Mouse (Mus musculus): ENCODE measurements around the gene Cd300ld3. TPM values are rescaled to one million over a fixed set of nuclear protein-coding genes. Genes with fewer than 3 reads are reported as not detected.
"Not testable (repeated sequence)": the region's sequence is repeated elsewhere in the genome, so short reads cannot be mapped to it uniquely, and the experiment has no call there.

The Cd300ld3 gene
- total RNA-seq, 4 experiments from 2014 or later = 1.3 to 2.8 TPM; not detected in 2

DNA sequence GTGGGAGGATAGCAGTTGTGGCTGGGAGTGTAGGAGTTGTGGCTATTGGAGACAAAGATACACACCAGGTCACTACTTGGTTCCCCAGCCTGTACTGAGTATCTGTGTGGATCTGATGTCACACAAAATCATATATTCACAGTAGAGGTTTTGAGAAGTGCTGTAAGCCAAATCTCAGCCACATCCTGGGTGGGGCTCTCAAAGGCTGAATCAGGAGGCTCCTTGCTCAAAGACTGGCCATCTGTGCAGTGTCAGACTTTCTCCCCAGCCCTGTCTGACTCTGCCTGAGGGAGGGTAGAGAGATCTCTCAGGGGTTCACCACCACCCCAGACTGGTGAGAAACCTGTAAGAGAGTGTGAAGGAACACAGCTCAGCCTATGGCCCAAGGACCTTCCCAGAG is 6.3 kb upstream of the Cd300ld3 start:
- no peak for DNase-seq (ENCODE audit: low spot score in 2 of 2)

DNA sequence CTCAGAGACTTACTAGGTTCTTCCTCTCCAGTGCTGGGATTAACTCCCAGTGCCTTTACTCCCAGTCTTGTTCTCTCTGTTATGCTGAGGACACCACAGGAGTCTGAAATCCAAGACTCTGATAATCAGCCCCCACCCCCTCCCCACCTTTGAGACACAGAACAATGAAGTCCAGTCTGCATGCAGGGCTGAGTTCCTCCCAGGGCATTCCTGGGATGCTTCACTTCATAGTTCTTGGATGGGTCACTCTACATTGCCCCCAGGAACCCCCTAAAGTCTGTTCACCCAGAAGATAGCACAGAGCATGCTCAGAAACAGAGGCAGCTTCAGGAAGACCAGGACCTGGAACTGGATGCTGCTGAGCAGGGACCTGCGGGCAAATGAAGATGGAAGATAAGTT is 4.8 kb upstream of the Cd300ld3 start:
- no peak for DNase-seq (ENCODE audit: low spot score in 2 of 2)

DNA sequence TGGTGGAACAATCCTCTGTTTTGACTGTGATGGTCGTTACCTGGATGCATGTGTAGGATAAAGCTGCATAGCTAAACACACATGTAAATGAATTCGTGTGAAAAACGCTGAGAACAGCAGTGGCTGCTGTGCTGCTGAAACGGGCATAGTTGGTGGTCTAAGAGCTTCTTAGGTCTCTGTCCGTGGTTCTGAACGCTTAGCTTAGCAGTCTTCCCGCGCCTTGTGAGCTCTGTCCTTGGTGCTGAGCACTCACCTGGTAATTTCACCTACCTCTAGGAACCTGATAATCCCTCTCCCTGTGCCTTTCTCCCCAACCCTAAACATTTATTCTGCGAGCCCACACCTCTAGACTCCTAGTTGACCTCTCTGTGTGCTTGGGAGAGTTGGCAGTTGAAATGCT is 4.0 kb upstream of the Cd300ld3 start:
- no peak for DNase-seq (ENCODE audit: low spot score in 2 of 2)

DNA sequence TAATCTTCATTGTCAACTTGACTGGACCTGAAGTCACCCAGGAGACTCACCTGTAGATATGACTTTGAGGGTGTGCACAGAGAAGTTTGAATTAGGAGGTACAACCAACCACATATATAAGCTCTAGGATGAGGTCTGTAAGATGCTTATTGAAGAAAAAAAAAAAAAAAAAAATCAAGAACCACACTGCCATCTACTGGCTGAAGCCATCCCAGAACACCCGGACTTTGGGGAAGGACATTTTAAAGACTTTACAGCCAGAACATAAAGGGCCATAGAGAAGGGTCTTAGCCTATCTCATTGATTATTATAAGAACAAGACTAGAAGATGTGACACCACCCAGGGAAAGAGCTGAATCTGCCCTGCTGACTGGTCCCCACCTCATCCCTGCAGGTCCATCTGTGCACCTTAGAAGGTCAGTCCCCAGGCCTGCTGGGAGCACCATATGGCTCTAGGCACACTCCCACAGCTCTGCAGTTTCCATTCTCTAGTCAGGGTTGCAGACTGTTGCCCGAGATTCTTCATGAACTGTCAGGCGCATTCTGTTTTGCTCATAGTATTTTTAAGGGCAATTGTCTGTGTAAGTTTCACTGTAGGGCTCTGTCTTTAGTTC is 1.2 kb upstream of the Cd300ld3 start:
- DNase-seq (ENCODE audit: low spot score in 2 of 2) = no peak

DNA sequence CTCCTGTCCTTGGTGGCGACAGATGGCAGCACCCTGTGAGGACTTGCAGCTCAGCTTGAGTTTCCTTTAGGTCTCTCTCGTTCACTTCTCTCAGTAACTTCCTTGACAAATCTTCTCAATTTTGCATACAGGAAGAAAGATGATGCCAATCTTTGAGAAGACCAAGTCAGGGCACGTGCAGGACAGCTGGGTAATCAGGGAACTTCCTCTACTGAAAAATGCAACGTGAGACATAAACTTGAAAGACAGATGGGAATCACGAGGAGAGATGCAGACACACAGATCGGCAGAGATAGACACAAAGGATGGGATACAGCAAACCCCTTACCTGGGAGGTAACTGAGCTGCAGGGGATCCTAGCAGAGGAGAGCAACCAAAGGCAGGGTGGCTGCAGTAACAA is 10.5 kb downstream of the Cd300ld3 start, which contains the start of gene Cd300ld5:
Gene Cd300ld5 (minus strand): TSS at position 101 of the 400 bp plus-strand sequence.
- DNase-seq (ENCODE audit: low spot score in 2 of 2) = not testable (repeated sequence)

DNA sequence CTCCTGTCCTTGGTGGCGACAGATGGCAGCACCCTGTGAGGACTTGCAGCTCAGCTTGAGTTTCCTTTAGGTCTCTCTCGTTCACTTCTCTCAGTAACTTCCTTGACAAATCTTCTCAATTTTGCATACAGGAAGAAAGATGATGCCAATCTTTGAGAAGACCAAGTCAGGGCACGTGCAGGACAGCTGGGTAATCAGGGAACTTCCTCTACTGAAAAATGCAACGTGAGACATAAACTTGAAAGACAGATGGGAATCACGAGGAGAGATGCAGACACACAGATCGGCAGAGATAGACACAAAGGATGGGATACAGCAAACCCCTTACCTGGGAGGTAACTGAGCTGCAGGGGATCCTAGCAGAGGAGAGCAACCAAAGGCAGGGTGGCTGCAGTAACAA is 21.3 kb downstream of the Cd300ld3 start, which contains the start of gene Cd300ld4:
Gene Cd300ld4 (minus strand): TSS at position 101 of the 400 bp plus-strand sequence.
- DNase-seq (ENCODE audit: low spot score in 2 of 2) = not testable (repeated sequence)

DNA sequence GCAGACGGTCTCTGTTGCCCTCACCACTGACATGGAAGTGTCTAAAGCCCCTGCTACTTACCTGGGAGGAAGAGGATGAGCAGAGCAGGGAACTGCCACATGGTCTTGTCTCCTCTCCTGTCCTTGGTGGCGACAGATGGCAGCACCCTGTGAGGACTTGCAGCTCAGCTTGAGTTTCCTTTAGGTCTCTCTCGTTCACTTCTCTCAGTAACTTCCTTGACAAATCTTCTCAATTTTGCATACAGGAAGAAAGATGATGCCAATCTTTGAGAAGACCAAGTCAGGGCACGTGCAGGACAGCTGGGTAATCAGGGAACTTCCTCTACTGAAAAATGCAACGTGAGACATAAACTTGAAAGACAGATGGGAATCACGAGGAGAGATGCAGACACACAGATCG is 32.1 kb downstream of the Cd300ld3 start, which contains the start of gene Cd300ld2:
Gene Cd300ld2 (minus strand): TSS at position 101 of the 400 bp plus-strand sequence.
- DNase-seq (ENCODE audit: low spot score in 2 of 2) = not testable (repeated sequence)

DNA sequence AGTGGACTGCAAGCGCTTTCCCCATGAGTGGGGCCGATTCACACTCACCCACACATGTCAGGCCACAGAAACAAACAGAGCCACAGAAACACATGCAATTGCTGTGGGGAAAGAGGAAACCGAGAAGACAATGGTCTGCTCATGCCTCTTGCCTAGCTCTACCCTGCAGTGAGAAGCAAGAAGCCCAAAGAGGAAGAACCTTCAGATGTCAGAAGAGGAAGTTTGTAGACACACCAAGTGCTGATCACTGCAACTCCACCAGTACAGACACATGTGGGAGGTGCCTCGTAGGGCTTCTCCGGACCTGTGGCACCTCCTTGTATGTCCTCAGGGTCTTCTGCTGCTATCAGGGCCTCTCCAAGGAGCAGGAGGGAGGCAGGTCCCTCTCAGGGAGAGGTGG is 44.1 kb downstream of the Cd300ld3 start:
- DNase-seq (ENCODE audit: low spot score in 2 of 2) = no peak

DNA sequence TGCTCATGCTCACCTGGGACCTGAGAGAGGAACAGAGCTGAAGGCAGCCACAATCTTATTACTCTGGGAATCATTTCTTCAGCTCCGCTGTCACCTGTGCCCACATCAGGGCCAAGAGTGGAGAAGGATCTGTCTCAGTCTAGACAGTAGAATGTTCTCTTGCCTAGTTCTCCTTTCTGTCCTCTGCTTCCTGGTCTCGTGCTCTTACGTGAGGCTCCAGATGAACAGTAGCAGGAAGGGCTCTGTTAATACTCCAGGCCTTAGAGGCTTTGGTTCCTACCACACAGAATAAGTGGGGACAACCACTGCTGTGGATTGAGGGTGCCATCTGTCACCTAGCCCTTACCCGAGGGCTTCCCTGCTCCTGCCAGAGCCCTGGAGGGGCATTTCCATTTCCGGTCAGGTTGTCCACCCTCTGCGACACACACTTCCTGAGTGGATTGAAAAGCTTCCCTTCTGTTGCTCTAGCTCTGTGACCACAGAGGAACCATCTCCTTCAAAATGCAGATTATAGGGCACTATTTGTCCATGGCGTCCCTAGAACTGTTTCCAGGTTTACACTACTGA is 46.7 kb downstream of the Cd300ld3 start, which contains the start of gene Cd300c2:
Gene Cd300c2 (minus strand): TSS at position 407 of the 567 bp plus-strand sequence.
- no peak for DNase-seq (ENCODE audit: low spot score in 2 of 2)

Other genes with a start within 250 kb of the Cd300ld3 start
- not detected for gene Gpr142, start 249.5 kb downstream of the Cd300ld3 start, total RNA-seq (2022)
- 1 to 10 TPM; 4.6 to 5.6 (median 5.4) TPM for gene Gprc5c, start 197.3 kb downstream of the Cd300ld3 start, total RNA-seq (2022)
- under 1 TPM; 0.40 to 0.87 (median 0.73) TPM for gene Cd300a, start 158.4 kb downstream of the Cd300ld3 start, total RNA-seq (2022)
- not detected for gene Cd300lb, start 114.0 kb downstream of the Cd300ld3 start, total RNA-seq (2022)
- gene Cd300c, start 79.3 kb downstream of the Cd300ld3 start, total RNA-seq (2022) = not detected
- under 1 TPM in 2 of 4 experiments, not detected in 2; 0.21 to 0.46 TPM for gene Cd300ld, start 58.5 kb downstream of the Cd300ld3 start, total RNA-seq (2022)
- 10 to 100 TPM in 2 of 4 experiments, 1 to 10 TPM in 2; 3.7 to 15.1 (median 8.1) TPM for gene Cd300c2, start 46.5 kb downstream of the Cd300ld3 start, total RNA-seq (2022)
- gene Cd300ld2, start 32.2 kb downstream of the Cd300ld3 start, total RNA-seq (2022) = not detected
- 1 to 10 TPM in 2 of 4 experiments, under 1 TPM in 1, not detected in 1; 0.46 to 1.6 (median 1.1) TPM for gene Cd300ld4, start 21.4 kb downstream of the Cd300ld3 start, total RNA-seq (2022)
- 1 to 10 TPM; 1.1 to 2.3 (median 1.2) TPM for gene Cd300ld5, start 10.6 kb downstream of the Cd300ld3 start, total RNA-seq (2022)
- under 1 TPM; 0.16 to 0.74 (median 0.44) TPM for gene Cd300e, start 13.8 kb upstream of the Cd300ld3 start, total RNA-seq (2022)
- 1 to 10 TPM; 3.3 to 6.1 (median 4.8) TPM for gene Rab37, start 43.0 kb upstream of the Cd300ld3 start, total RNA-seq (2022)
- gene Cd300lf, start 85.6 kb upstream of the Cd300ld3 start, total RNA-seq (2022) = 1 to 10 TPM in 2 of 4 experiments, under 1 TPM in 2; 0.30 to 2.6 (median 0.83) TPM
- gene Slc9a3r1, start 114.9 kb upstream of the Cd300ld3 start, total RNA-seq (2022) = 10 to 100 TPM; 63.4 to 73.8 (median 67.8) TPM
- 10 to 100 TPM; 14.0 to 24.5 (median 16.9) TPM for gene Tmem104, start 139.1 kb upstream of the Cd300ld3 start, total RNA-seq (2022)
- 10 to 100 TPM; 27.0 to 33.4 (median 29.6) TPM for gene Nat9, start 139.4 kb upstream of the Cd300ld3 start, total RNA-seq (2022)
- gene Grin2c, start 218.8 kb upstream of the Cd300ld3 start, total RNA-seq (2022) = 10 to 100 TPM; 32.4 to 37.5 (median 36.3) TPM
- gene Fdxr, start 228.6 kb upstream of the Cd300ld3 start, total RNA-seq (2022) = 10 to 100 TPM; 15.1 to 20.1 (median 17.5) TPM
- 10 to 100 TPM; 18.4 to 21.9 (median 20.2) TPM for gene Fads6, start 249.3 kb upstream of the Cd300ld3 start, total RNA-seq (2022)

Measured in left cerebral cortex, adult 8-10 months (tissue).